Mouse (Mus musculus): ENCODE results near the gene Olfr1294.

- TF ChIP-seq EP300 (optimal IDR thresholded peaks at IDR 0.05) = no peak
- no peak for TF ChIP-seq CTCF (IDR thresholded peaks at IDR 0.05; ENCODE audit: low read depth)
Measured at GRCm38 (mm10) chr2:111540191-111540590, at the start of gene Olfr1294.
